Mouse (Mus musculus) limb, embryonic 12.5 days (tissue): ENCODE measurements around the gene Spint3. TPM values are rescaled to one million over a fixed set of nuclear protein-coding genes. Genes with fewer than 3 reads are reported as not detected.

ENCODE experiments used
- ATAC-seq: fragments of 200-750 bp; cut with Nextera tagmentation; 2 replicates; pipeline ENCODE4 v1.8.0; 2017; ENCODE audit warnings: low read depth, moderate TSS enrichment; ENCODE audit not compliant: insufficient number of reproducible peaks, insufficient read depth, low FRiP score, low TSS enrichment
- H3K27ac ChIP-seq: fragments of 300-500 bp; sonication (generic); 2 replicates; pipeline ENCODE4 v1.5.1; 2016; ENCODE audit warnings: mild to moderate bottlenecking, moderate library complexity
- H3K27me3 ChIP-seq: fragments of 300-500 bp; sonication (generic); 2 replicates; pipeline ENCODE4 v1.6.1; 2016; ENCODE audit warnings: mild to moderate bottlenecking, moderate library complexity
- H3K36me3 ChIP-seq: fragments of 300-500 bp; sonication (generic); 2 replicates; pipeline ENCODE4 v1.6.1; 2016; ENCODE audit warnings: mild to moderate bottlenecking, moderate library complexity
- H3K4me1 ChIP-seq: fragments of 300-500 bp; sonication (generic); replicated peaks from 2 replicates; pipeline ENCODE4 v1.6.1; 2016
- H3K4me2 ChIP-seq: fragments of 300-500 bp; sonication (generic); 2 replicates; pipeline ENCODE4 v1.6.1; 2016; ENCODE audit warnings: mild to moderate bottlenecking, moderate library complexity
- H3K4me3 ChIP-seq: fragments of 300-500 bp; sonication (generic); replicated peaks from 2 replicates; pipeline ENCODE4 v1.5.1; 2016; ENCODE audit warnings: mild to moderate bottlenecking
- H3K9ac ChIP-seq: fragments of 300-500 bp; sonication (generic); replicated peaks from 2 replicates; pipeline ENCODE4 v1.6.1; 2016; ENCODE audit warnings: mild to moderate bottlenecking, moderate library complexity
- H3K9me3 ChIP-seq: fragments of 300-500 bp; sonication (generic); 2 replicates; pipeline ENCODE4 v1.6.1; 2016; ENCODE audit warnings: mild to moderate bottlenecking, moderate library complexity
- WGBS: fragments of 180-500 bp; shearing (Covaris S2); methylation state at CpG from one replicate; pipeline ENCODE4 v1.1.7; 2016; 5-methylcytosine and 5-hydroxymethylcytosine counted together
- polyA plus RNA-seq: library from polyadenylated mRNA; unstranded; fragments of >200 nt; fragmentation: Nextera tagmentation; extraction: Ambion mirVana; gene quantifications from 2 replicates; pipeline ENCODE4 v1.2.1, GENCODE M21; 2016

Gene Spint3
- polyA plus RNA-seq, 1 experiment from 2014 or later = not detected

- Histone ChIP-seq H3K27me3 (peaks cover 12% of the 10 kb centered on the region), H3K4me3 (no peak overlapping the region), H3K9me3 (no peaks in the 10 kb centered on the region), H3K9ac (0 out of 2 replicates have a peak overlapping the region, but pooled peaks have one; percentile 8), H3K4me1 (peaks cover 6% of the 10 kb centered on the region; the same call in 1 of the 2 replicates), H3K36me3 (no peaks in the 10 kb centered on the region), H3K27ac (no peak overlapping the region), H3K4me2 (peak overlapping the region; percentile 35)
- ATAC-seq = no peak
- 20% methylated on average over 10 of the region's 10 CpGs for WGBS
These were observed 23.0 kb downstream of the Spint3 start for GRCm38 (mm10) chr2:164549963-164550894.

GRCm38 (mm10) chr2:164549338-164549737 lies 23.9 kb downstream of the Spint3 start:
- Histone ChIP-seq H3K4me3 (no peak overlapping the region), H3K4me2 (no peak overlapping the region), H3K27me3 (peaks cover 12% of the 10 kb centered on the region), H3K27ac (no peak overlapping the region), H3K9ac (no peak overlapping the region), H3K9me3 (no peaks in the 10 kb centered on the region), H3K4me1 (peaks cover 6% of the 10 kb centered on the region; the same call in 1 of the 2 replicates), H3K36me3 (no peaks in the 10 kb centered on the region)
- no peak for ATAC-seq
- WGBS = 51% methylated on average over 4 of the region's 4 CpGs

- no peaks in the 10 kb centered on the region for H3K9me3 ChIP-seq
- WGBS = 41% methylated on average over 5 of the region's 5 CpGs
These were observed 28.7 kb downstream of the Spint3 start for GRCm38 (mm10) chr2:164544454-164545097.

GRCm38 (mm10) chr2:164543745-164544144 lies 29.5 kb downstream of the Spint3 start:
- H3K27ac ChIP-seq = no peak overlapping the region
- no peak for ATAC-seq
- H3K4me3 ChIP-seq = no peak overlapping the region
- H3K9ac ChIP-seq = no peak overlapping the region
- 75% methylated on average over 2 of the region's 2 CpGs for WGBS
- H3K4me1 ChIP-seq = peaks cover 6% of the 10 kb centered on the region; the same call in 1 of the 2 replicates
- no peak overlapping the region for H3K4me2 ChIP-seq
- H3K27me3 ChIP-seq = no peaks in the 10 kb centered on the region
- no peaks in the 10 kb centered on the region for H3K36me3 ChIP-seq
- no peaks in the 10 kb centered on the region for H3K9me3 ChIP-seq

More at GRCm38 (mm10) chr2:164544454-164545097, 28.7 kb downstream of the Spint3 start:
- Histone ChIP-seq H3K4me3 (no peak overlapping the region), H3K4me1 (peaks cover 6% of the 10 kb centered on the region; the same call in 1 of the 2 replicates), H3K27me3 (no peaks in the 10 kb centered on the region), H3K36me3 (no peaks in the 10 kb centered on the region), H3K4me2 (no peak overlapping the region), H3K9ac (no peak overlapping the region), H3K27ac (no peak overlapping the region)
- ATAC-seq = no peak

GRCm38 (mm10) chr2:164542598-164542997 lies 30.7 kb downstream of the Spint3 start:
- Histone ChIP-seq H3K4me3 (no peak overlapping the region), H3K9me3 (no peaks in the 10 kb centered on the region), H3K36me3 (no peaks in the 10 kb centered on the region), H3K4me1 (peaks cover 6% of the 10 kb centered on the region; the same call in 1 of the 2 replicates), H3K27ac (no peak overlapping the region), H3K4me2 (no peak overlapping the region), H3K27me3 (no peaks in the 10 kb centered on the region), H3K9ac (no peak overlapping the region)
- ATAC-seq = no peak
- WGBS = 82% methylated on average over 7 of the region's 7 CpGs

- Histone ChIP-seq H3K4me1 (peaks cover 6% of the 10 kb centered on the region; the same call in 1 of the 2 replicates), H3K4me2 (no peak overlapping the region), H3K27ac (no peak overlapping the region), H3K36me3 (no peaks in the 10 kb centered on the region), H3K9me3 (no peaks in the 10 kb centered on the region), H3K9ac (no peak overlapping the region), H3K27me3 (no peaks in the 10 kb centered on the region), H3K4me3 (no peak overlapping the region)
- ATAC-seq = no peak
- 82% methylated on average over 5 of the region's 5 CpGs for WGBS
These were observed 31.1 kb downstream of the Spint3 start for GRCm38 (mm10) chr2:164542132-164542531.

GRCm38 (mm10) chr2:164540652-164541427 lies 32.4 kb downstream of the Spint3 start:
- WGBS = 38% methylated on average over 8 of the region's 8 CpGs
- H3K36me3 ChIP-seq = no peaks in the 10 kb centered on the region
- H3K4me2 ChIP-seq = no peak overlapping the region
- peaks cover 6% of the 10 kb centered on the region; the same call in 1 of the 2 replicates for H3K4me1 ChIP-seq
- H3K27ac ChIP-seq = no peak overlapping the region
- H3K9me3 ChIP-seq = no peaks in the 10 kb centered on the region
- H3K9ac ChIP-seq = no peak overlapping the region
- no peak overlapping the region for H3K4me3 ChIP-seq
- H3K27me3 ChIP-seq = no peaks in the 10 kb centered on the region
- ATAC-seq = no peak

- ATAC-seq = no peak
- Histone ChIP-seq H3K9me3 (no peaks in the 10 kb centered on the region), H3K27ac (no peak overlapping the region), H3K27me3 (no peaks in the 10 kb centered on the region), H3K4me2 (no peak overlapping the region), H3K4me1 (peaks cover 6% of the 10 kb centered on the region; the same call in 1 of the 2 replicates), H3K36me3 (no peaks in the 10 kb centered on the region), H3K4me3 (no peak overlapping the region), H3K9ac (no peak overlapping the region)
- WGBS = 81% methylated on average over 4 of the region's 4 CpGs
These were observed 36.3 kb downstream of the Spint3 start for GRCm38 (mm10) chr2:164537003-164537402.

GRCm38 (mm10) chr2:164534315-164534714 lies 38.9 kb downstream of the Spint3 start:
- Histone ChIP-seq H3K4me1 (no peaks in the 10 kb centered on the region), H3K36me3 (no peaks in the 10 kb centered on the region), H3K9me3 (no peaks in the 10 kb centered on the region), H3K4me3 (no peak overlapping the region), H3K27ac (no peak overlapping the region), H3K27me3 (no peaks in the 10 kb centered on the region), H3K4me2 (no peak overlapping the region), H3K9ac (no peak overlapping the region)
- 67% methylated on average over 10 of the region's 10 CpGs for WGBS
- ATAC-seq = no peak

GRCm38 (mm10) chr2:164531169-164531568 lies 42.1 kb downstream of the Spint3 start:
- no peaks in the 10 kb centered on the region for H3K27me3 ChIP-seq
- peaks cover 9% of the 10 kb centered on the region for H3K9me3 ChIP-seq
- no peak overlapping the region for H3K27ac ChIP-seq
- H3K4me2 ChIP-seq = no peak overlapping the region
- no peak; the same call in 1 of the 2 replicates for ATAC-seq
- no peak overlapping the region for H3K9ac ChIP-seq
- no peak overlapping the region for H3K4me3 ChIP-seq
- WGBS = 5% methylated on average over 3 of the region's 3 CpGs
- H3K4me1 ChIP-seq = no peaks in the 10 kb centered on the region
- no peaks in the 10 kb centered on the region for H3K36me3 ChIP-seq

GRCm38 (mm10) chr2:164528557-164528956 lies 44.7 kb downstream of the Spint3 start:
- Histone ChIP-seq H3K4me3 (no peak overlapping the region), H3K9ac (no peak overlapping the region), H3K27me3 (no peaks in the 10 kb centered on the region), H3K4me2 (no peak overlapping the region), H3K27ac (no peak overlapping the region), H3K4me1 (no peaks in the 10 kb centered on the region), H3K9me3 (peaks cover 9% of the 10 kb centered on the region), H3K36me3 (no peaks in the 10 kb centered on the region)
- WGBS = 55% methylated on average over 5 of the region's 5 CpGs
- no peak for ATAC-seq
